Mouse (Mus musculus) v-Abl transformed pro-B cells (cell line): Measurements from ENCODE around the gene Prrx2.

Source experiments
- in situ Hi-C, 2 experiments: fragments of 400-800 bp; cut with MboI; formaldehyde crosslinking; loops; one replicate each; pipeline ENCODE4 v1.15.1; 2025; ENCODE audit not compliant: unreplicated experiment in 2 of 2

Prrx2 gene

GRCm38 (mm10) chr2:30857076-30857475, 22.3 kb downstream of the Prrx2 start:
- in situ Hi-C loops = loop anchor here in 1 of 2 experiments (25.0 kb wide), 3 partner anchors 680 to 1545 kb away; partner anchors contain the start of gene Prdm12

GRCm38 (mm10) chr2:30859782-30860181, 25.0 kb downstream of the Prrx2 start:
- in situ Hi-C loops = loop anchor here in 1 of 2 experiments (25.0 kb wide), 3 partner anchors 678 to 1547 kb away; partner anchors contain the start of gene Prdm12

- in situ Hi-C loops = loop anchor here in 1 of 2 experiments (25.0 kb wide), 3 partner anchors 675 to 1550 kb away; partner anchors contain the start of gene Prdm12
Observed at GRCm38 (mm10) chr2:30862081-30862480, 27.3 kb downstream of the Prrx2 start.

GRCm38 (mm10) chr2:30863574-30863973, 28.8 kb downstream of the Prrx2 start:
- in situ Hi-C loops = loop anchor here in 1 of 2 experiments (25.0 kb wide), 3 partner anchors 674 to 1551 kb away; partner anchors contain the start of gene Prdm12

GRCm38 (mm10) chr2:30864968-30865381, 30.2 kb downstream of the Prrx2 start:
- in situ Hi-C loops = loop anchor here in 1 of 2 experiments (25.0 kb wide), 3 partner anchors 672 to 1553 kb away; partner anchors contain the start of gene Prdm12

GRCm38 (mm10) chr2:30865426-30865825, 30.7 kb downstream of the Prrx2 start:
- in situ Hi-C loops = loop anchor here in 1 of 2 experiments (25.0 kb wide), 3 partner anchors 672 to 1553 kb away; partner anchors contain the start of gene Prdm12

GRCm38 (mm10) chr2:30870863-30871262, 36.1 kb downstream of the Prrx2 start:
- in situ Hi-C loops = loop anchor here in 1 of 2 experiments (25.0 kb wide), 3 partner anchors 666 to 1559 kb away; partner anchors contain the start of gene Prdm12

- in situ Hi-C loops = loop anchor here in 1 of 2 experiments (25.0 kb wide), 3 partner anchors 665 to 1560 kb away; partner anchors contain the start of gene Prdm12
Observed at GRCm38 (mm10) chr2:30872669-30873068, 37.9 kb downstream of the Prrx2 start.

GRCm38 (mm10) chr2:30874445-30874844, 39.7 kb downstream of the Prrx2 start:
- in situ Hi-C loops = loop anchor here in 1 of 2 experiments (25.0 kb wide), 3 partner anchors 663 to 1562 kb away; partner anchors contain the start of gene Prdm12

GRCm38 (mm10) chr2:30875096-30875495, 40.3 kb downstream of the Prrx2 start:
- in situ Hi-C loops = no loop called here

- in situ Hi-C loops = no loop called here
Observed at GRCm38 (mm10) chr2:30875621-30876432, 41.1 kb downstream of the Prrx2 start.

GRCm38 (mm10) chr2:30879481-30879880, 44.7 kb downstream of the Prrx2 start:
- in situ Hi-C loops = no loop called here

- in situ Hi-C loops = no loop called here
Observed at GRCm38 (mm10) chr2:30881215-30881614, 46.4 kb downstream of the Prrx2 start.

- in situ Hi-C loops = no loop called here
Observed at GRCm38 (mm10) chr2:30884852-30885373, 50.1 kb downstream of the Prrx2 start.

GRCm38 (mm10) chr2:30885453-30886163, 50.8 kb downstream of the Prrx2 start:
- in situ Hi-C loops = no loop called here

GRCm38 (mm10) chr2:30891002-30891401, 56.2 kb downstream of the Prrx2 start:
- in situ Hi-C loops = loop anchor here (5.0 kb wide), 1 partner anchor 41 kb away; no protein-coding TSS in a partner anchor

- in situ Hi-C loops = loop anchor here (5.0 kb wide), 1 partner anchor 39 kb away; no protein-coding TSS in a partner anchor
Observed at GRCm38 (mm10) chr2:30893399-30893798, 58.6 kb downstream of the Prrx2 start.

GRCm38 (mm10) chr2:30893946-30894345, 59.2 kb downstream of the Prrx2 start:
- in situ Hi-C loops = loop anchor here (5.0 kb wide), 1 partner anchor 38 kb away; no protein-coding TSS in a partner anchor

GRCm38 (mm10) chr2:30897291-30897690, 62.5 kb downstream of the Prrx2 start:
- in situ Hi-C loops = no loop called here

GRCm38 (mm10) chr2:30899397-30900069, 64.8 kb downstream of the Prrx2 start:
- in situ Hi-C loops = no loop called here
